Mouse (Mus musculus) kidney, adult 2 months (tissue): ENCODE measurements around the gene Dtx4.

Source experiments
- CTCF ChIP-seq: fragments of 200-500 bp; conservative IDR thresholded peaks from 2 replicates; pipeline ENCODE4 v1.5.1; 2011; ENCODE audit warnings: low read depth, mild to moderate bottlenecking, control low read depth, low read length, moderate library complexity, mixed read lengths; ENCODE audit not compliant: insufficient read depth, insufficient read length
- POLR2A ChIP-seq: fragments of 200-500 bp; IDR thresholded peaks from one replicate; pipeline ENCODE4 v1.6.1; 2011; ENCODE audit warnings: low read depth, low read length, control low read depth

DNA sequence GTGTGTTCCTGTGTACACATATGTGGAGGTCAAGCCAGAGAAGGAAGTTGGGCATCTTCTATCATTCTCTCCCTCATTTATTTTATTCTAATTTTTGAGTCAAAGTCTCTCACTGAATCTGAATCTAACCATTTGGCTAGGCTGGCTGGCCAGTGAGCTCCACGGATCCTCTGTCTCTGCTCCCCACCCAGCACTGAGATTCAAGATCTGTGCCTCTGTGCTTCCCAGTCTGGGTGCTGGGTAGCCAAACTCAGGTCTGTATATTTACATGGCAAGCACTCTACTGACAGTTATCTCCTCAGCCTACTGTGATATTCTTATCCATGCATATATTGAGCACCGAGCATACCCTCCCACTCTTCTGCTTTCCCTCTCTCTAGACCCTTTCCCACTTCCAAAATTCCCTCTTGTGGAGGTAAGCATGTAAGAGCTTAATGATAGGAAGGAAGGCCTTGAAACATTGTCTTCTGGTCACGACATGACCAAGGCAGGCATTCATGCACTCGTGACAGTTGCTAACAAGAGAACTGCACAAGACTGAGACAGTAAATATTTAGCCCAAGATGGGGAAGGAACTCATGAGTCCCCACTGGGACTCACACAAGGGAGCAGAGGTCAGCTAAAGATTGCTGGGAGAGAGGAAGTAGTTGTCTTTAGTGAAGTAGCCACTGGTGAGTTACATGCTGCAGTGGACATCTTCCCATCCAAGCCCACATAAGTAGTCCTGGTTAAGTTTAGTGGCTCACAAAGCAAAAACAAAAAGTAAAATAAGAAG, 65.3 kb downstream of the Dtx4 start:
- TF ChIP-seq CTCF (no peak), POLR2A (no peak)
